ENCODE assay signal across 17 mouse cellular contexts in genomic region chr2:19016348-19016747, GRCm38 (mm10).
"Had no signal": no experiment of that assay in that cellular context is flagged by ENCODE, and none has a peak within 500 bp of the region (broad histone marks: within the 10 kb centered on the region; RNA-seq: fewer than 3 reads in every experiment).

No protein-coding gene starts in this region.

- H3K9ac ChIP-seq: limb, embryonic 13.5 days; liver, embryonic 14.5 days; liver, postnatal 0 days; lung, embryonic 14.5 days had no signal

- DNase-seq: kidney, adult 18-20 months; kidney, adult 9 months; kidney, postnatal 14 days; layer of hippocampus, adult 9-11 months; liver; liver, postnatal 0 days; lung, embryonic 14.5 days; midbrain, embryonic 14.5 days had no signal

- H3K4me3 ChIP-seq: layer of hippocampus, adult 2 months; limb, embryonic 10.5 days; limb, embryonic 13.5 days had no signal

- H3K4me2 ChIP-seq: limb, embryonic 13.5 days; lung, embryonic 14.5 days; midbrain, embryonic 11.5 days had no signal

- H3K9me3 ChIP-seq: limb, embryonic 10.5 days; limb, embryonic 13.5 days had no signal

- H3K27me3 ChIP-seq: limb, embryonic 13.5 days had no signal

- H3K4me1 ChIP-seq: limb, embryonic 10.5 days; limb, embryonic 13.5 days had no signal

- H3K27ac ChIP-seq: layer of hippocampus, adult 2 months; limb, embryonic 10.5 days; limb, embryonic 13.5 days; liver, embryonic 14.5 days; macrophage; stomach, postnatal 0 days had no signal

- ATAC-seq: inflammation-experienced regulatory T-cells, adult 6 months; liver, postnatal 0 days; lung, postnatal 0 days had no signal

- H3K36me3 ChIP-seq: limb, embryonic 10.5 days; limb, embryonic 13.5 days had no signal
